Mouse (Mus musculus): Measurements from ENCODE around the gene St6galnac1.

DNA sequence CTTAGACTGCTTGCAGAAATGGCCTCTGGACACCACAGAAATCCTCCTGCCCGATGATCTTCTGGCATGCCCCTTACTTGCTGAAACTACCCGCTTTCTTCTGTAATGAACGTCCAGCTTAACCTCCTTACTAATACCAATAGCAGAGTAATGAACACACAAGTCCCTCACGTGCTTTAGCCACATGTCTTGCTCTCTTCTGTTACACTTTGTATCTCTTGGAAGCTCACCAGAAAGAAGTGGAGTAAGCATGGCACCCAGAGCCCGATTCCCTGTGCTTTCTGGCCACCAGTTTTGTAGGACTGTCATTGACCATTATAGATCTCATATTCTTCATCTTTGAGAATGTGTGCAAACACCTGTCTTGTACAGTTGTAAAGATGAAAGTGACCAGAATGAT lies 5.4 kb downstream of the St6galnac1 start:
- TF ChIP-seq CTCF (IDR thresholded peaks at IDR 0.05; ENCODE audit: control insufficient read depth, insufficient read depth, insufficient replicate concordance, low read depth, low read length): no peak
- no peak for TF ChIP-seq POLR2A (IDR thresholded peaks at IDR 0.05; ENCODE audit: control insufficient read depth, low read depth, low read length)
